8 mouse cellular contexts compared by ENCODE assay signal in the genomic region with DNA sequence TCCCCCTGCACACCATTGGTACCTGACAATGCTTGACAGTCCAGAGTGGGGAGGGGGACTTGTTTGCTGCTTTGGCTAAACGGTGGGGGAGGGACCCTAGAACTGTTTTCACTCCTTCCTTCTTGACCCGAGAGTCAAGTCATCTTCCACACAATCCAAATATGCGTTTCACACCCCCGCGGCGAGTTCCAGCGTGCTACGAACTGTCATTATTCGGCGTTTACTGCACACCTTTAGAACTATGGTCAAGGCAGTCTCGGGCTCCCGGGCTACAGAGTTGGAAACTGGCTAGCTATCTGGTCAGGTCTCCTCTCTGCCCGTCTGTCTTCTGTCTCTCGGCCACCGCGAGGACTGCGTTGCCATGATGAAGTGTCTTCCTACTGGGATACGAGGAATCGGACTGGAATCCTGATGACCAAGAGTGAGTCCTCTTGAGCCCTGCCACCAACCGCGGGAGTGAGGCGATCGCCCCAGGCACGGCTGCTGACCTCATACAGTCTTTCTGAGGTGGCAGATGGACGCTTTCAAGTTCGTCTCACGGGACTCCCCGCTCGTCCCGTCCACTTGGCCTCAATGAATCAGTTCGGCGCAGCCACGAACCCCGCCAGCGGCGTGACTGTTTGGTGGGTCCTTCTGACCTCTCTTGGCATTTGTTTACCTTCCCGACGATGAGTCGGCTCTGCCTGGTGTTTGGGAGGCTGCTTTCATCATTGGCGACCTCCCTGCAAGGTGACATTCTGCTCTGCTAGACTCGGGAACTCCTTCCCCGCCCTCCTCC. TPM values are rescaled to one million over a fixed set of nuclear protein-coding genes. Genes with fewer than 3 reads are reported as not detected.
DNase-seq lines count a peak whose midpoint lies in the region; ATAC-seq and TF ChIP-seq lines count a peak whose summit lies in the region.

No protein-coding gene starts in this region.

- TF ChIP-seq CTCF in olfactory bulb, adult 2 months (IDR thresholded peaks at IDR 0.05; ENCODE audit: insufficient read depth, low read depth, low read length): no peak

- H3K4me1 ChIP-seq in liver, embryonic 15.5 days (replicated peaks): peaks cover 44% of the 10 kb centered on the region
- no peaks in the 10 kb centered on the region; the same call in 1 of the 2 replicates for H3K4me1 ChIP-seq in olfactory bulb, adult 2 months (ENCODE audit: control insufficient read depth, insufficient read depth, low read length)

- peak; percentile 32 for DNase-seq in urinary bladder, postnatal 14 days (ENCODE audit: low spot score)
- DNase-seq in urinary bladder, postnatal 10 days (ENCODE audit: low spot score): no peak
- peak; percentile 35 for DNase-seq in c-Kit-negative CD71-positive TER-119-positive erythroid progenitor cells, embryonic 14.5 days (ENCODE audit: low read depth, low spot score)
- DNase-seq in frontal cortex, postnatal 10 days (ENCODE audit: low spot score in 2 of 2): peak; percentile 45 to 48
- DNase-seq in kidney, postnatal 36 days: peak; percentile 35 to 60

- no peaks in the 10 kb centered on the region for H3K27me3 ChIP-seq in liver, embryonic 15.5 days

- peak; percentile 6 for ATAC-seq in liver, embryonic 15.5 days (ENCODE audit: insufficient read depth)
- ATAC-seq in inflammation-experienced regulatory T-cells, adult 6 months: no peak

- H3K36me3 ChIP-seq in liver, embryonic 15.5 days (replicated peaks): peaks cover 27% of the 10 kb centered on the region

- TF ChIP-seq POLR2A in olfactory bulb, adult 2 months (IDR thresholded peaks at IDR 0.05; ENCODE audit: insufficient read depth, low read depth, low read length): 0 out of 2 replicates have a peak, but pooled peaks have one; percentile 1

- peak overlapping the region; percentile 89 for H3K9ac ChIP-seq in liver, embryonic 15.5 days

- under 1% methylated on average over 42 of the region's 42 CpGs for WGBS in liver, embryonic 15.5 days (ENCODE audit: insufficient replicate concordance)
- under 1% methylated on average over 42 of the region's 42 CpGs for WGBS in olfactory bulb, adult 2 months

- H3K9me3 ChIP-seq in liver, embryonic 15.5 days (replicated peaks): no peaks in the 10 kb centered on the region

- H3K27ac ChIP-seq in liver, embryonic 15.5 days (replicated peaks): peak overlapping the region; percentile 93
- H3K27ac ChIP-seq in olfactory bulb, adult 2 months (ENCODE audit: insufficient read depth, low read depth, low read length): peak overlapping the region; percentile 57

- H3K4me2 ChIP-seq in liver, embryonic 15.5 days: peak overlapping the region; percentile 92

- H3K4me3 ChIP-seq in liver, embryonic 15.5 days (replicated peaks): peak overlapping the region; percentile 98
- H3K4me3 ChIP-seq in olfactory bulb, adult 2 months (ENCODE audit: insufficient read depth, low read depth, low read length): peak overlapping the region; percentile 67

RNA-seq across cellular contexts. Expression of gene Yod1, which starts 0.4 kb away (rescaled TPM):
- polyA plus RNA-seq in liver, embryonic 15.5 days (2015; fragmentation: Nextera tagmentation; extraction: Ambion mirVana): 42.2 and 42.3 TPM in 2 replicates
- polyA plus RNA-seq in olfactory bulb, adult 2 months (2012; ENCODE audit: insufficient read depth, insufficient read length, low replicate concordance, missing spikeins): not detected in 2 replicates
- polyA plus RNA-seq in inflammation-experienced regulatory T-cells, adult 6 months (2017; shearing (Covaris generic)): 10 to 100 TPM; 15.7 to 23.2 (median 19.5) TPM

RNA-seq across cellular contexts. Expression of gene Gm29427, which starts 1.1 kb away (rescaled TPM):
- polyA plus RNA-seq in liver, embryonic 15.5 days (2015; fragmentation: Nextera tagmentation; extraction: Ambion mirVana): not detected in 2 replicates
- not detected in 2 replicates for polyA plus RNA-seq in olfactory bulb, adult 2 months (2012; ENCODE audit: insufficient read depth, insufficient read length, low replicate concordance, missing spikeins)
- not detected for polyA plus RNA-seq in inflammation-experienced regulatory T-cells, adult 6 months (2017; shearing (Covaris generic))

RNA-seq across cellular contexts. Expression of gene Pfkfb2, which starts 12.4 kb away (rescaled TPM):
- polyA plus RNA-seq in liver, embryonic 15.5 days (2015; fragmentation: Nextera tagmentation; extraction: Ambion mirVana): 5.2 and 5.9 TPM in 2 replicates
- not detected in 2 replicates for polyA plus RNA-seq in olfactory bulb, adult 2 months (2012; ENCODE audit: insufficient read depth, insufficient read length, low replicate concordance, missing spikeins)
- 1 to 10 TPM in 2 of 3 experiments, under 1 TPM in 1; 0.68 to 4.3 (median 2.6) TPM for polyA plus RNA-seq in inflammation-experienced regulatory T-cells, adult 6 months (2017; shearing (Covaris generic))

RNA-seq across cellular contexts. Expression of gene AA986860, which starts 15.1 kb away (rescaled TPM):
- 7.4 and 7.8 TPM in 2 replicates for polyA plus RNA-seq in liver, embryonic 15.5 days (2015; fragmentation: Nextera tagmentation; extraction: Ambion mirVana)
- polyA plus RNA-seq in olfactory bulb, adult 2 months (2012; ENCODE audit: insufficient read depth, insufficient read length, low replicate concordance, missing spikeins): not detected in 2 replicates
- under 1 TPM in 1 of 3 experiments, not detected in 2; 0.36 TPM for polyA plus RNA-seq in inflammation-experienced regulatory T-cells, adult 6 months (2017; shearing (Covaris generic))

RNA-seq across cellular contexts. Expression of gene C4bp, which starts 55.3 kb away (rescaled TPM):
- polyA plus RNA-seq in liver, embryonic 15.5 days (2015; fragmentation: Nextera tagmentation; extraction: Ambion mirVana): 2.7 and 4.8 TPM in 2 replicates
- not detected in 2 replicates for polyA plus RNA-seq in olfactory bulb, adult 2 months (2012; ENCODE audit: insufficient read depth, insufficient read length, low replicate concordance, missing spikeins)
- polyA plus RNA-seq in inflammation-experienced regulatory T-cells, adult 6 months (2017; shearing (Covaris generic)): under 1 TPM in 1 of 3 experiments, not detected in 2; 0.09 TPM
